Mouse (Mus musculus): ENCODE measurements at regions not wholly inside any gene's neighbourhood (a gene's known extent, or its start where the extent isn't known, plus 50 kb on each side); places are given as distances from the start of the nearest gene placed in this dataset.
"Not testable (repeated sequence)": the region's sequence is repeated elsewhere in the genome, so short reads cannot be mapped to it uniquely, and the experiment has no call there.

GRCm38 (mm10) chr2:107150373-107150772 is 90.9 kb upstream of the Fshb start:
- Histone ChIP-seq H3K27me3 (ENCODE audit: insufficient read depth, low read length) (no peaks in the 10 kb centered on the region), H3K4me3 (ENCODE audit: low read depth, low read length) (no peak overlapping the region), H3K4me1 (ENCODE audit: insufficient read depth, low read depth, low read length) (peaks cover 6% of the 10 kb centered on the region; the same call in 1 of the 2 replicates), H3K36me3 (replicated peaks) (no peaks in the 10 kb centered on the region), H3K9me3 (replicated peaks) (no peaks in the 10 kb centered on the region)
- DNase-seq (ENCODE audit: low spot score) (no peak), ATAC-seq (ENCODE audit: extremely low read depth, insufficient number of reproducible peaks, low FRiP score, poor library complexity, severe bottlenecking) (no peak)
- TF ChIP-seq GATA2 (IDR thresholded peaks at IDR 0.05; ENCODE audit: borderline replicate concordance, low read depth, low read length) (no peak), TAL1 (conservative IDR thresholded peaks at IDR 0.05; ENCODE audit: low read depth, low read length) (no peak), POLR2AphosphoS5 (IDR thresholded peaks at IDR 0.05; ENCODE audit: insufficient replicate concordance, low read depth, low read length) (no peak), CTCF (IDR thresholded peaks at IDR 0.05; ENCODE audit: low read depth, low read length) (no peak), GATA1 (IDR thresholded peaks at IDR 0.05; ENCODE audit: borderline replicate concordance, low read length) (no peak)

- peaks cover 6% of the 10 kb centered on the region; the same call in 1 of the 2 replicates for H3K4me1 ChIP-seq (ENCODE audit: insufficient read depth, low read depth, low read length)
- no peaks in the 10 kb centered on the region for H3K27me3 ChIP-seq (ENCODE audit: insufficient read depth, low read length)
- DNase-seq (ENCODE audit: low spot score) (no peak), ATAC-seq (ENCODE audit: extremely low read depth, insufficient number of reproducible peaks, low FRiP score, poor library complexity, severe bottlenecking) (no peak)
- no peaks in the 10 kb centered on the region for H3K36me3 ChIP-seq (replicated peaks)
- H3K4me3 ChIP-seq (ENCODE audit: low read depth, low read length) = no peak overlapping the region
- H3K9me3 ChIP-seq (replicated peaks) = no peaks in the 10 kb centered on the region
- no peak for TF ChIP-seq CTCF (IDR thresholded peaks at IDR 0.05; ENCODE audit: low read depth, low read length)
- TF ChIP-seq GATA1 (IDR thresholded peaks at IDR 0.05; ENCODE audit: borderline replicate concordance, low read length) = no peak
- no peak for TF ChIP-seq TAL1 (conservative IDR thresholded peaks at IDR 0.05; ENCODE audit: low read depth, low read length)
- TF ChIP-seq GATA2 (IDR thresholded peaks at IDR 0.05; ENCODE audit: borderline replicate concordance, low read depth, low read length) = no peak
- TF ChIP-seq POLR2AphosphoS5 (IDR thresholded peaks at IDR 0.05; ENCODE audit: insufficient replicate concordance, low read depth, low read length) = no peak
Measured at GRCm38 (mm10) chr2:107151878-107152277, 92.4 kb upstream of the Fshb start.

GRCm38 (mm10) chr2:107158836-107159402 is 99.5 kb upstream of the Fshb start:
- H3K4me1 ChIP-seq (ENCODE audit: insufficient read depth, low read depth, low read length); H3K9me3 ChIP-seq (replicated peaks); H3K4me3 ChIP-seq (ENCODE audit: low read depth, low read length); DNase-seq (ENCODE audit: low spot score); ATAC-seq (ENCODE audit: extremely low read depth, insufficient number of reproducible peaks, low FRiP score, poor library complexity, severe bottlenecking); H3K36me3 ChIP-seq (replicated peaks); H3K27me3 ChIP-seq (ENCODE audit: insufficient read depth, low read length): not testable (repeated sequence)

GRCm38 (mm10) chr2:107175721-107176120 is 114.7 kb upstream of the Kcna4 start:
- no peaks in the 10 kb centered on the region for H3K9me3 ChIP-seq (replicated peaks)
- TF ChIP-seq GATA1 (IDR thresholded peaks at IDR 0.05; ENCODE audit: borderline replicate concordance, low read length) (no peak), CTCF (IDR thresholded peaks at IDR 0.05; ENCODE audit: low read depth, low read length) (no peak), POLR2AphosphoS5 (IDR thresholded peaks at IDR 0.05; ENCODE audit: insufficient replicate concordance, low read depth, low read length) (no peak), TAL1 (conservative IDR thresholded peaks at IDR 0.05; ENCODE audit: low read depth, low read length) (no peak), GATA2 (IDR thresholded peaks at IDR 0.05; ENCODE audit: borderline replicate concordance, low read depth, low read length) (no peak)
- no peaks in the 10 kb centered on the region for H3K27me3 ChIP-seq (ENCODE audit: insufficient read depth, low read length)
- H3K36me3 ChIP-seq (replicated peaks) = no peaks in the 10 kb centered on the region
- ATAC-seq (ENCODE audit: extremely low read depth, insufficient number of reproducible peaks, low FRiP score, poor library complexity, severe bottlenecking) (no peak), DNase-seq (ENCODE audit: low spot score) (no peak)
- H3K4me3 ChIP-seq (ENCODE audit: low read depth, low read length) = no peak overlapping the region
- H3K4me1 ChIP-seq (ENCODE audit: insufficient read depth, low read depth, low read length) = no peaks in the 10 kb centered on the region

- Histone ChIP-seq H3K9me3 (replicated peaks) (no peaks in the 10 kb centered on the region), H3K27me3 (ENCODE audit: insufficient read depth, low read length) (no peaks in the 10 kb centered on the region), H3K4me1 (ENCODE audit: insufficient read depth, low read depth, low read length) (no peaks in the 10 kb centered on the region), H3K36me3 (replicated peaks) (no peaks in the 10 kb centered on the region), H3K4me3 (ENCODE audit: low read depth, low read length) (no peak overlapping the region)
- TF ChIP-seq GATA2 (IDR thresholded peaks at IDR 0.05; ENCODE audit: borderline replicate concordance, low read depth, low read length) (no peak), TAL1 (conservative IDR thresholded peaks at IDR 0.05; ENCODE audit: low read depth, low read length) (no peak), CTCF (IDR thresholded peaks at IDR 0.05; ENCODE audit: low read depth, low read length) (no peak), GATA1 (IDR thresholded peaks at IDR 0.05; ENCODE audit: borderline replicate concordance, low read length) (no peak), POLR2AphosphoS5 (IDR thresholded peaks at IDR 0.05; ENCODE audit: insufficient replicate concordance, low read depth, low read length) (no peak)
- DNase-seq (ENCODE audit: low spot score) (no peak), ATAC-seq (ENCODE audit: extremely low read depth, insufficient number of reproducible peaks, low FRiP score, poor library complexity, severe bottlenecking) (no peak)
Measured at GRCm38 (mm10) chr2:107183066-107183465, 107.4 kb upstream of the Kcna4 start.

- DNase-seq (ENCODE audit: low spot score) (no peak), ATAC-seq (ENCODE audit: extremely low read depth, insufficient number of reproducible peaks, low FRiP score, poor library complexity, severe bottlenecking) (no peak)
- Histone ChIP-seq H3K9me3 (replicated peaks) (no peaks in the 10 kb centered on the region), H3K4me1 (ENCODE audit: insufficient read depth, low read depth, low read length) (no peaks in the 10 kb centered on the region), H3K36me3 (replicated peaks) (no peaks in the 10 kb centered on the region), H3K4me3 (ENCODE audit: low read depth, low read length) (no peak overlapping the region), H3K27me3 (ENCODE audit: insufficient read depth, low read length) (no peaks in the 10 kb centered on the region)
- no peak for TF ChIP-seq POLR2AphosphoS5 (IDR thresholded peaks at IDR 0.05; ENCODE audit: insufficient replicate concordance, low read depth, low read length)
- no peak for TF ChIP-seq GATA1 (IDR thresholded peaks at IDR 0.05; ENCODE audit: borderline replicate concordance, low read length)
- TF ChIP-seq GATA2 (IDR thresholded peaks at IDR 0.05; ENCODE audit: borderline replicate concordance, low read depth, low read length) = no peak
- no peak for TF ChIP-seq TAL1 (conservative IDR thresholded peaks at IDR 0.05; ENCODE audit: low read depth, low read length)
- no peak for TF ChIP-seq CTCF (IDR thresholded peaks at IDR 0.05; ENCODE audit: low read depth, low read length)
Measured at GRCm38 (mm10) chr2:107184864-107185263, 105.6 kb upstream of the Kcna4 start.
